Mouse (Mus musculus): Measurements from ENCODE around the gene Cfap161.

Gene Cfap161

DNA sequence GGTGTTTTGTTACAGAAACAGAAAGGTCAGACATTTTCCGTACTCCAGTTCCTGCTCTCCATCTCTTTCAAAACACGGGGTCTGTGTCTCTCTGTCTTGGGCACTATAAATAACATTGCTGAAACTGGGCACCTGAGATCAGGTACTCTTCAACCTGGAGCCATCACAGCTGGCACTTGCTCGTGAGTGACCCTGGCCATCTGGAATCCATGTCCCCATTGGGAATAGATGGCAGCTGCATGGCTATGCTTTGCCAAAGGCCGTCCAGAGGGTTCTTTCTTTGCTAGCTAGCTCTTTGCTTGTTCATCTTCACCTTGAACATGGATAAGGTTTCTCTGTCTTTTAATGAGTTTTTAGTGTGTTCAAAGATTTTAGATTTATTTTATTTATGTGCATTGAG, 13.8 kb downstream of the Cfap161 start:
- H3K36me3 ChIP-seq (ENCODE audit: control insufficient read depth, insufficient read depth, low read length, poor library complexity, severe bottlenecking) = no peaks in the 10 kb centered on the region

DNA sequence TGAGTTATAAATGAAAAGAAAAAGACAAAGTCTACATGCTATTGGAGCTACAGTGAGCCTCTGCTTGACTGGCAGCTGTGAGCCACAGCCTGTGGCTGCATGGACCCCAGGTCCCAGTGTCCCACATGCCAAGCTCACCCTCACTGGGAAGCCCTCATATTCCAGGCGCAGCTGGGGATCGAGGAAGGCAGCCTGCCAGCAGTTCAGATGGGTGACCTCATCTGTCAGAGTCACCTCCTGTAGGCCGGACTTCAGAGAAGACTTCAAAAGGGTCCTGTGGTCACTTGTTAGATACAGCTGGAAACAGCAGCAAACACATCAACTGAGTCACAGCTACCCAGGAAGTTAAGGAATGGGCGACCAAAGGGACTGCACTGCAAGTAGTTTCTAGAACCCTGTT, 14.7 kb downstream of the Cfap161 start:
- no peak for DNase-seq (ENCODE audit: low read depth, low spot score)
- Histone ChIP-seq H3K36me3 (ENCODE audit: control insufficient read depth, insufficient read depth, low read length, poor library complexity, severe bottlenecking) (no peaks in the 10 kb centered on the region), H3K27me3 (ENCODE audit: control insufficient read depth, insufficient read depth, low read length, poor library complexity, severe bottlenecking) (no peaks in the 10 kb centered on the region)

More for the DNA sequence above, 13.8 kb downstream of the Cfap161 start:
- no peaks in the 10 kb centered on the region for H3K27me3 ChIP-seq (ENCODE audit: control insufficient read depth, insufficient read depth, low read length, poor library complexity, severe bottlenecking)
- no peak for DNase-seq (ENCODE audit: low read depth, low spot score)

DNA sequence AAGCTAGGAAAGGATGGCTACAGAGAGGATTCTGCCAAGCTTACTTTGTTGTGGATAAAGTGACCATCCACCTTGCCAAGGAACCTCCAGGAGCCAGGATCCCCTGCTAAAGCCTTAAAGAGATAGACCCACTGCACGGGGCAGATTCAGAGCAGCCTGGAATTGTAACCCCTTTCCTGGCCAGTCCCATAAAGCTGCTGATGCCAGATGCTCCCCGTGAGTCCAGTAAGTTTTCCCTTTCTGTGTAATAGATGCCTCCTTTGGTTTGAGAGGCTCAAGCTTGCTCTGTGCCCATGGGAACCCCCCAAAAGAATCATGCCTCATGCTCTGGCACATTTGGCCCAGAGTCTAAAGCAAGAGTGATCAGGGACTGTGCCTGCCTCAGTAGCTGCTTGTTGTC, 15.7 kb downstream of the Cfap161 start:
- no peaks in the 10 kb centered on the region for H3K27me3 ChIP-seq (ENCODE audit: control insufficient read depth, insufficient read depth, low read length, poor library complexity, severe bottlenecking)
- no peak for DNase-seq (ENCODE audit: low read depth, low spot score)
- no peaks in the 10 kb centered on the region for H3K36me3 ChIP-seq (ENCODE audit: control insufficient read depth, insufficient read depth, low read length, poor library complexity, severe bottlenecking)

DNA sequence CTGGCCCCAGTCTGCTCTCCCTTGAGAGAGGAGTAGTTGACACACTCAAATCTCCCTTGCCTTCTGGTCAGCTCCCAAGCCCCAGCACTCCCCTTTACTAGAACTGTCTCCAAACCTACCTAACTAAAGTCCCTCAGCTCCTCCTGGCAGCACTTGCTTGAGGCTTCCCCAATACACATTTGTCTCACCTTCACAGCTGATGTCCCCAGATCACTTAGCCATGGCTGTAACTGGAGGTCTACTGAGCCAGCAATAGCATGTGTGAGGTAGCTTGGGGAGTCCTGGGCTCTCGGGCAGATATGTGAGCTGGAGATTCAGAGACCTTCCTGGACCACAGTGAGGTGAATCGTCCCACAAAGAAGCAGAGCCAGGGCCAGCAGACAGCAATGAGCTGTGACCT, 16.2 kb downstream of the Cfap161 start:
- no peaks in the 10 kb centered on the region for H3K27me3 ChIP-seq (ENCODE audit: control insufficient read depth, insufficient read depth, low read length, poor library complexity, severe bottlenecking)
- no peaks in the 10 kb centered on the region for H3K36me3 ChIP-seq (ENCODE audit: control insufficient read depth, insufficient read depth, low read length, poor library complexity, severe bottlenecking)
- DNase-seq (ENCODE audit: low read depth, low spot score) = no peak

DNA sequence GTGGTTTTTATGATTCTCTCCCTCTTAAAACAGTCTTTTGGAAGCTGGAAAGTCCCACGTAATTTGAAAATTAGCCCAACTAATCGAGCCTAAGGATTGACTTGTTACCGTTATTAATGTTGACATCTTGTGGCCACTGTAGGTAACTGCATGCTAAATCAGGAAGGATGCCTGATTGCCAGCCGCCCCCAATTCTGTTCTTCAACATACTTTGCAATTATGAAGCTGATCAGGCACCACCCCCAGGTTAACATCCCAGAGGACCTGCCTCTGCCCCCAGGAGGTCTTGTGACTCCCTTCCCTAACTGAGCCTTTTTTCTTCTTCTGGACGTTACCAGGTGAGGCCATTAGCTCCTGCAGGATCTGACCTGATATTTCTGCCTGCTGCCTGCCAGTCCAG, 20.0 kb downstream of the Cfap161 start:
- DNase-seq (ENCODE audit: low read depth, low spot score) = peak; percentile 50
- no peaks in the 10 kb centered on the region for H3K36me3 ChIP-seq (ENCODE audit: control insufficient read depth, insufficient read depth, low read length, poor library complexity, severe bottlenecking)

DNA sequence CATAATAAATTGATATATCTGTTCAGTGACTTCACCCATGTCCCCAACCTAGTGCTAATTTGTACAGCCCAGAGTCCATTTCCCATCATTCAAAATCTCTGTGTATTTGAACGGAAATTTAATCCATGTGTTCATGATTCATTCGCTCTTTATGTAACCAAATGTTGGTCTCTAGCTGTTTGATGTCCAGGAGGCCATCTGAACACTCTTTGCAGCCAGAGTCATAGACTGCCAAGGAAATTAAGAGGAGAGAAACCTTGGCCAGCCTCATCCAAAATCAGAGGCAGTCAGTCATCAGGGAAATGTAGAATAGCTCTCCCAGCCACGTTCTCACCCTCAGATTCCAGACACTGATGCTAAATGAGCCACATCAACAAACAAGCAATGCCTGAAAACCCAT, 31.0 kb downstream of the Cfap161 start:
- no peak for DNase-seq (ENCODE audit: low read depth, low spot score)
- Histone ChIP-seq H3K27me3 (ENCODE audit: control insufficient read depth, insufficient read depth, low read length, poor library complexity, severe bottlenecking) (no peaks in the 10 kb centered on the region), H3K36me3 (ENCODE audit: control insufficient read depth, insufficient read depth, low read length, poor library complexity, severe bottlenecking) (no peaks in the 10 kb centered on the region)

More for the DNA sequence above, 20.0 kb downstream of the Cfap161 start:
- H3K27me3 ChIP-seq (ENCODE audit: control insufficient read depth, insufficient read depth, low read length, poor library complexity, severe bottlenecking) = no peaks in the 10 kb centered on the region

DNA sequence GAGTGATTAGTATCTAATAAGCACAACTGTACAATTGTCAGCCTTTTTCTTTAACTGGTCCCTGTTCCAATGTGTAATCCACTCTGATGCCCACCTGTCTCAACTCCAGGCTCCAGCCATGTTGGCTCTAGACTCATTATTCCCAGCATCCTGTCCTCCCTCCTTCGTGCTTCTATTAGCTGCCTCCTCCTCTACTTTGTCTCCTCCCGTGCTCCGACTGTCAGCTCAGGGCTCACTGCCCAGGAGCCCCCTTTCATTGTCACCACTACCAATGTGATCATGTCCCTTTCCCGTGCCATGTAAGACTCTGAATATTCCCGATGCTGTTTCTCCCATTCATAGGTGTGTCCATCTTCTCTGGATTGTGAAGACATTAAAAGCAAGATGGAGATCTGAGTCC, 32.3 kb downstream of the Cfap161 start:
- H3K36me3 ChIP-seq (ENCODE audit: control insufficient read depth, insufficient read depth, low read length, poor library complexity, severe bottlenecking) = no peaks in the 10 kb centered on the region
- H3K27me3 ChIP-seq (ENCODE audit: control insufficient read depth, insufficient read depth, low read length, poor library complexity, severe bottlenecking) = no peaks in the 10 kb centered on the region
- no peak for DNase-seq (ENCODE audit: low read depth, low spot score)

DNA sequence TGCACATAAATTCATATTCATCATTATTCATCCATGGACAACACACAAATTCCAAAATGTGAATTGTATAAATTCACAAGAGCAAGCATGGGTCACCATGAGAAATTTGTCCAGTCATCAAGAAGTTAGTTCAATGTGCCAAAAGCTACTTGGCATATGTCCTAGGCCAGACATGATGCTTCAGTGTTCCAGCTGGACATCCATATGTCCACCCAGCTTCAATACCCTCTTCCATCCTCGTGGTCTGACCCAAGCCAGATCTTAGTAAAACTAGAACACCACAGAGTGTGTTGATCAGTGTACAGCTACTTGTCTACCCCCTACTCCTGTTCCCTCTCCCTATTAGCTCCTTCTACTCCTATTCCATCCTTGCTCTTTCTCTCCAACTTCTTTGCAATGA, 43.6 kb downstream of the Cfap161 start:
- H3K36me3 ChIP-seq (ENCODE audit: control insufficient read depth, insufficient read depth, low read length, poor library complexity, severe bottlenecking) = no peaks in the 10 kb centered on the region
- H3K27me3 ChIP-seq (ENCODE audit: control insufficient read depth, insufficient read depth, low read length, poor library complexity, severe bottlenecking) = no peaks in the 10 kb centered on the region
- DNase-seq (ENCODE audit: low read depth, low spot score) = no peak

DNA sequence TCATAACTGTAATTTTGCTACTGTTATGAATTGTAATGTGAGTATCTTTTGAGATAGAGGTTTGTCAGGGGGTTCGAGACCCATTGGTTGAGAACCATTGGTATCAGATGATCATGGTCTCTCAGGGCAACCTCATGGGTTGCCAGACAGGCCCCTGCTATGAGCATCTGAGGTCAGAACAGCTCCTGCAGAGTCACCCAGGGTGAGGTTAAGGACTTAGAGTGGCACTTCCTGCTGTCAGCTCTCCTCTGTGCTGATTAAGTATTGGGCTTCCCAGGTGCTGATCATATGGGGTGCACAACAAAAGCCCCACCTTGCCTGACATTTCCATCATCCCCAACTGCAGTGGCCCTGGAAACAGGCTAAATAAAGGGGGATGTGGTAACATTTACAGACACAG, 46.3 kb downstream of the Cfap161 start:
- no peak for DNase-seq (ENCODE audit: low read depth, low spot score)
- no peaks in the 10 kb centered on the region for H3K36me3 ChIP-seq (ENCODE audit: control insufficient read depth, insufficient read depth, low read length, poor library complexity, severe bottlenecking)
- no peaks in the 10 kb centered on the region for H3K27me3 ChIP-seq (ENCODE audit: control insufficient read depth, insufficient read depth, low read length, poor library complexity, severe bottlenecking)

DNA sequence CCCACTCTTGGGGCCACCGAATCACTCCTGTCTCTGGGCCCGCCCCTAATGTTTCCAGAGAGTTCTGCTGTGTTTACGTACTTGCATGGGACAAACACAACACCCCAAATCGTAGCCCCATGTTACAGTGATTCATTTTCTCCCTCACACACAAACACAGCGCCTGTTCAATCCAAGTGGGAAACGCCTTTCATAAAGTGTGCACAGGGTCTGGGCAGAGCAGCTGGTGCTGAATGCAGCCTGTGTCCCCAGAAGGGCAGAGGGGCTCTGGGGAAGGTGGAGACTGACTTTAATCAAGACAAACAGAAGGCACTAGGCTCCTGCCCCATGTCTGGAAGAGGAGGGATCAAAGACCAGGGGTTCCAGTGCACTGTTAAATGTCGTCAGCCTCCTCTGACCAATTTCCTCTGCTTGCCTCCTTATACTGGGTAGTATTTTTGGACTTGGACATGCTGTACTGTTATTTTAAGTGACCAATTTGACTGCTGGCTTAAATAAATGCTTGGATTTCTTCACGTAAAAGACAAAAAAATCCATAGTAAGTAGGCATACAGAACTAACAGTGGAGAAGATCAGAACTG, 48.5 kb downstream of the Cfap161 start:
- Histone ChIP-seq H3K36me3 (ENCODE audit: control insufficient read depth, insufficient read depth, low read length, poor library complexity, severe bottlenecking) (no peaks in the 10 kb centered on the region), H3K27me3 (ENCODE audit: control insufficient read depth, insufficient read depth, low read length, poor library complexity, severe bottlenecking) (no peaks in the 10 kb centered on the region)
- no peak for DNase-seq (ENCODE audit: low read depth, low spot score)

DNA sequence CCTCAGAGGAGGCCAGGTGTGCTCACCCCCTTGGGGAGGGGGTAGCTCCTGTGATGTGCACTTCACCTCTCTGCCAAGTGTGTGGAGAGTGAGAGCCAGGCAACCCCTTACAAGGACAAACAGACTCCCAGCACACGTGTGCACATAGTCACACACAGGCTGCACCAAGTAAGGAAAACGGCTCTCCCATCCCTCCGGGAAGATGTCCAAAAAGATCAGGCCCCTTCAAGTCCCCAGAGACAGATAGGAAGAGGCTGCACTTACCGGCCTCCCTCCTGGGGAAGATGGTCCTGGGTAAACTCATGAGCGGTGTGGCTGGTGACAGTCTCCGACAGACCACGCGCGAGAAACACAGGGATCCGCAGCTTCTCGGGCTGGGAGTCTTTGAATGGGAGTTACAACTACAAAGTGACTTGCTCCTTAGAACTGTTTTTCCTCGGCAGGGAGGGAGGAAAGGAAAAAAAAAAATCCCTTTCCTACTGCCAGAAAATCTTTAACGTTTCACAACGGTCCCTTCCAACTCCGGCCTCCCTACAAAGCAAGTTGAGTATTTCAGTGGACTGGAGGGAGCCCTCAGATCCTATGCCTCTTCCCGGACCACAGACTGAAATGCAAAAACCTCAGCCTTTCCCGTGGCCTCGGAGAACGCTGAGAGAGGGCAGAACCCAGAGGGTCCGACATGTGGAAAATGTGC, 49.1 kb downstream of the Cfap161 start, which contains the start of gene Il16:
Gene Il16, minus strand, starts transcription at position 314 of the 694 bp plus-strand sequence.
- no peak for DNase-seq (ENCODE audit: low read depth, low spot score)
- no peaks in the 10 kb centered on the region for H3K36me3 ChIP-seq (ENCODE audit: control insufficient read depth, insufficient read depth, low read length, poor library complexity, severe bottlenecking)
- no peaks in the 10 kb centered on the region for H3K27me3 ChIP-seq (ENCODE audit: control insufficient read depth, insufficient read depth, low read length, poor library complexity, severe bottlenecking)

DNA sequence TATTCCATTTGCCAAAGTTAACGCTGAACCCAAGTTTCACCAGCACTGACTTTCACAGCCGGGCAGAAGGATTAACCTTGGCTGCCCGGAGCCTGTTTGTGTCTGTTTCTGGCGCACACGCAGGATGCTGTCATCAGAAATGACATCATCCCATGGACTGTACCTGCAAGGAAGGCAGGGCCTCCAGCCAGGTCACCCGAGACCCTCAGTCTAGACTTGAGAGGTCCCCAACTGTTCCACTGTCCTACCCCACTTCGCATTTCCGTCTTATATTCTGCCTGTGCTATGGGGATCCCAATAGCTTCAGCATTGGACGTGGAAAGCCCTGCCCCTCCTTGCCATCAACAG, 49.6 kb downstream of the Cfap161 start:
- Histone ChIP-seq H3K36me3 (ENCODE audit: control insufficient read depth, insufficient read depth, low read length, poor library complexity, severe bottlenecking) (no peaks in the 10 kb centered on the region), H3K27me3 (ENCODE audit: control insufficient read depth, insufficient read depth, low read length, poor library complexity, severe bottlenecking) (no peaks in the 10 kb centered on the region)
- no peak for DNase-seq (ENCODE audit: low read depth, low spot score)

DNA sequence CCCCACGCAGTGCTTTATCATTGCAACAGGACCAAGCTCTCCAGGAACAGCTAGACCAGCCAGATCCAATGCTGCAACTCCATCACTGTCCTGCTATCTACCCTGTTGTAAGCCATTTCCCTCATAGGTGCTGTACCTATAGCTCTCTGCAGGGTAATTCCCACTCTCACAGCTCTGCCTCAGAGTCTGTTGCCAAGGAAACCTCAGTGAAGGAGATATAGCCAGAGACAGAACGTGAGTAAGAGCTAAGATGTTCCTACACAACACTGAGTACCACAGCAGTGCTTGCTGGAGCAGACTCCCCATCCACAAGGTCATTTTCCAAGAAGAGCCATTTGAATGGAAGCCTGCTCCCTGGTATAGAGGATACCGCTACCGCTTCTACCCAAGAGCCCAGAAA, 50.4 kb downstream of the Cfap161 start:
- no peaks in the 10 kb centered on the region for H3K36me3 ChIP-seq (ENCODE audit: control insufficient read depth, insufficient read depth, low read length, poor library complexity, severe bottlenecking)
- no peaks in the 10 kb centered on the region for H3K27me3 ChIP-seq (ENCODE audit: control insufficient read depth, insufficient read depth, low read length, poor library complexity, severe bottlenecking)
- DNase-seq (ENCODE audit: low read depth, low spot score) = no peak

DNA sequence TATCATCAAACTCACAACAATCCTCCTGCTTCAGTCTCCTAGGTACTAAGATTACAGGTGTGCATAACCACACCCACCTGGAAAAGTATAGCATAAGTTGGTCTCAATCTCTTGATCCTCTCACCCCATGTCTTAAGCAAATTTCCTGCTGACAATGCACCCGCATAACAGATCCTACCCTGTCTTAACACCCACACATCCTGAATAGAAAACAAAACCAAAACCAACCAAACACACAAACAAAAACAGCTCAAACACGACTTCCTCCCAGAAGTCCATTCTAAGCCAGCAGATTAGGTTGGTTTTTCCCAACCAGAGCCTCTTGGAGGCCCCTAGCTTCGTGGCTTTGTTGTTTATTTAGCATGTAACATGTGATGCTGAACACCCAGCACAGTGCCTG, 52.0 kb downstream of the Cfap161 start:
- no peak for DNase-seq (ENCODE audit: low read depth, low spot score)
- H3K36me3 ChIP-seq (ENCODE audit: control insufficient read depth, insufficient read depth, low read length, poor library complexity, severe bottlenecking) = no peaks in the 10 kb centered on the region
- H3K27me3 ChIP-seq (ENCODE audit: control insufficient read depth, insufficient read depth, low read length, poor library complexity, severe bottlenecking) = no peaks in the 10 kb centered on the region

DNA sequence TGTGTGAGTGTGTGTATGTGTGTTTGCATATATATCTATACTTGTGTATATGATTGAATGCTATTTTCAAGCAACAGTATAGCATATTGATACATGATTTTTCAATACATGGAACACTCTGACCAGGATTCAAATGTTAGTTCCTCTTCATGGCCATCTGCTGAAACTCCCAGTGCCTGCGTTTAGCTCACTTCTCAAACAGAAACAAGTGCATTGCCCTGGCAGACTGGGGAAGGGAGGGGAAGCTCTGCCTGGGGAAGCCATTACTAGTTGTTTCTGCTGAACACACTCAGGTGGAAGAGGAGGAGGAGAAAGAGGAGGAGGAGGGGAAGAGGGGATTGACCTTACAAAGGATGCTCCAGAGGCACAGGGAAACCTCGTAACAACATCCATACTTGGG, 52.7 kb downstream of the Cfap161 start:
- no peaks in the 10 kb centered on the region for H3K36me3 ChIP-seq (ENCODE audit: control insufficient read depth, insufficient read depth, low read length, poor library complexity, severe bottlenecking)
- no peak for DNase-seq (ENCODE audit: low read depth, low spot score)
- H3K27me3 ChIP-seq (ENCODE audit: control insufficient read depth, insufficient read depth, low read length, poor library complexity, severe bottlenecking) = no peaks in the 10 kb centered on the region
